Mouse (Mus musculus) heart, postnatal 4 days (tissue): Measurements from ENCODE around the gene Gm17324. TPM values are rescaled to one million over a fixed set of nuclear protein-coding genes. Genes with fewer than 3 reads are reported as not detected.

ENCODE experiments used
- DNase-seq: peaks from one replicate; pipeline ENCODE4 v3.0.0; 2021
- microRNA-seq, 2 experiments: library from miRNA; unstranded; fragments of <30 nt; microRNA quantifications; one replicate each; pipeline ENCODE4 v1.2.0; 2021 to 2022
- total RNA-seq, 2 experiments: library from RNA; stranded (reverse); gene quantifications; 2 replicates each; pipeline ENCODE4 v1.2.3; 2021

Gene Gm17324
- total RNA-seq, 2 experiments from 2014 or later = not detected

DNA sequence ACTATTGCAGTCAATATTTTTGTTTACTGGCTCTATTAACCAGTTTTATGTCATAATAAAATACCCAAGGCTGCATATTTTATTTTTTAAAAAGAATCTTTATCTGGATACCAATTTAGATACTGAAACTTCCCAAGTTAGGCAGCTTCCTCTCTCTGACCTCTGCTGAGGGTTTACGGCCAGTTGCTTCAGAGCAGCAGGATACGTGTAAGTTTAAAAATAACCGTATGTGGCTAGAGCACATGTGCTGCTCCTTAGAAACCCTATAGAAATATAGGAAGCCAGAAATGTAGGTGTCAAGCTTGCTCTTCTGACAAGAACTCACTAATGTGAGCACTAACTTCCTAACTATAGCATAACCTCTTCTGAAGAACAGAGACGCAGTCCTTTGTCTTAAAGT lies 14.8 kb upstream of the Gm17324 start:
- DNase-seq = no peak

DNA sequence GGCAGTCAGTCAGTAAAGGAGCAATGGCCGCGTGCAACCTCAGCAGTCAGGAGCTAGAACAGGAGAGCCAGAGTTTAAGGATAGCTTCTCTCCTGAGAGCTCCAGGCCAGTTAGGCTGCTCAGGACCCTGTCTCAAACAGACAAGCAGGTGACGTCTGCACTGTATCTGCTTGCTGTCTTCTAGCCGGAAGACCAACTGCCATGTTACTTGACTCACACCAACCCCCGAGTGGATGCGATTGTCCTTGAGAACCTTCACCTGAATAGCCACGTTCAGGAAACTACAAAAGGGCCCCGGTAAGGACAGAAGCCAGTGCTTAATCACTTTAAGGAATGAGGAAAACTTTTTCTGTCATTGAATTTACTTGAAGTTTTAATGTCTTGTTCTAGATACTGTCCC lies 8.4 kb upstream of the Gm17324 start:
- no peak for DNase-seq

DNA sequence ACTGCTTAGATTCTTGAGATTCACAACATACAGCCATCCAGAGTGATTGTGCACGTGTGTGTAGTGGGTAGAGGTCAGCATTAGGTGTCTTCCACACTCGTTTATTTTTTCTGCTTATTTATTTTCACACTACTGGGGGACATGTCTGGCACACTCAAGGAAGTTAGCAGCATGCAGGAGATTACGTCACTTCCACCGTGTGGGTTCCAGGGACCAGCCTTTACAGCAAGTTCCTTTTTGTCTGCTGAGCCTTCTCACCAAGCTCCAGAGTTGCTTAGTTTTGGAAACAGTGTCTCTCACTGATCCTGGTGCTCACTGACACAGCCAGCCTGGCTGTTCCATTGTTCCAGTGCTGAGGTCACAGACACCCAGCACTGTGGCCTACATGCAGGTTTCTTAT lies 2.8 kb upstream of the Gm17324 start:
- no peak for DNase-seq

DNA sequence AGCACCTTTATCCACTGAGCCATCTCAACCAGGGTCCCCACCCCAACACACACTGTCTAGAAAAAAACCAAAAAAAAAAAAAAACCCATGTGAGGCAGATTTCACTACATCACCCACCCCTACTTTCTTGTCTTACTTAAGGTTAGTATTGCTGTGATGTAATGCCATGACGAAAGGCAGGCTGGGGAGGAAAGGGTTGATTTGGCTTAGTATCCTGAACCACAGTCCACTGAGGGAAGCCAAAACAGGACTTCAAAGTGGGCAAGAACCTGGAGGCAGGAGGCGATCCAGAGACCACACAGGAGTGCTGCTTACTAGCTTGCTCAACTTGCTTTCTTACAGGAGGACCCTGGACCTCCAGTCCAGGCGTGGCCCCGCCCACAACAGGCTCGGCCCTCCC lies 1.8 kb upstream of the Gm17324 start:
- no peak for DNase-seq

DNA sequence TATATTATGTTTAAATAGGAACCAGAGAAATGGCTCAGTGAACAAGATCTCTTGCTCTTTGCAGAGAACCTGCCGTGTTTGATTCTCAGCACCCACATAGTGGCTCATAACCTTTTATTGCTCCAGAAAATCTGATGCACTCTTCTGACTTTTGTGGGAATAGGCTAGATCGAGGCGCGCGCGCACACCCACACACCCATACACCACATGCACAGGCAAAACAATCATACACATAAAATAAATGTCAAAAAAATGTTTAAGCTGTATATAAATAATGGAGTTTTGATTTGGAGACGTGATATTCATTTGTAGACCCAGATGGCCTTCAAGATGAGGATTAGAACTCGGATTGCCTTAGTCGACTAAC lies 997 bp downstream of the Gm17324 start:
- no peak for DNase-seq

DNA sequence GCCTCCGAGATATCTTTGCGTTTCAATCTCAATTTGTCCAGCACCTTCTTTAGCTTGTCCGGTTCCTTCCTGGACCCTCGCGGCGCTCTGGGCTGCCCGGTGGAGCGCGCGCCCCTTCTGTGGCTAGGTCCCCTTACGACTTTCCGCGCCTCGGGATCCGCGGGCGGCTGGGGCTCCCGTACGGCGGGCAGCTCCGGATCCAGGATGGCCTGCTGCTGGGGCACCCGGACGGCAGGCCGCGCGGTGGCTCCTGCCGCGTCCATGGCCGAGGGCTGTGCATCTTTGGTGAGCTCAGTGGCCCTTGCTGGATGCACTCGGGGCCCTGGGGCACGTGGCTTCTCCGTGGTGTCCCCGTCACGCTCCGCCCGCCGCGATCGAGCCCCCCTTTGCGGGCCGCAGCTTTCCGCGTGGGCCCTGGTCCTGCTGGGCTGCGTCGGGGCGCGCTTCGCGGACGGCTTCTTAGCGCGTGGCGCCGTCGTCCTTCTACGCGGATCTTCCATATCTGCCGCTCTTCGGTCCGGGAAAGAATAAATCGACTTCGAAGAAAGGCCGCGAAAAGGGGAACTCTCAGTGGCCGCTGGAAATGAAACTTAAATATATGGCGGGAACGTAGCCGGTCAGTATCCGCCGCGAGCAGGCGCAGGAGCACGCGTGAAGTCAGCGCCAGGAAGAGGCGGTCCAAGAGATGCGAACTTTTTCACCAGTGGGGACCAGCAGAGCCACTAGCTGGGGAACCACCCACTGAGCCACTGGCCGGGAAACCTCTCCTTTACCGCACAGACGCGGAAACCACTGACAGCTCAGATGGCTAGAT lies 5.8 kb downstream of the Gm17324 start, which contains the start of gene Cgas:
Cgas (minus strand) TSS at position 659 of the 814 bp plus-strand sequence.
- DNase-seq = peak; percentile 62

DNA sequence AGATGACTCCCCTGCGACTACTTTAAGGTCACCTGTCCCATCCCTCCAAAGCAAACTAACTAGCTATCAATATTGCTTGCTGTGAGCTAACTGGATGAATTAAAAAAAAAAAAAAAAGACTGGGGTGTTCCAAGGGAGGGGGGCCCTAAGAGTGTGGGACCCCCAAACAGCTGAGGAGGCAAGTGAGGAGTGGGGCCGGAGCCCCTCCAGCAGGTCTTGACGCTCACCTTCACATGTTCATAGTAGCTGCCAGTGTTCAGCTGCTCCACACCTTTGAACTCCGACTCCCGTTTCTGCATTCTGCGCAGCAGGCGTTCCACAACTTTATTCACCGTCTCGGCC lies 6.4 kb downstream of the Gm17324 start:
- no peak for DNase-seq

DNA sequence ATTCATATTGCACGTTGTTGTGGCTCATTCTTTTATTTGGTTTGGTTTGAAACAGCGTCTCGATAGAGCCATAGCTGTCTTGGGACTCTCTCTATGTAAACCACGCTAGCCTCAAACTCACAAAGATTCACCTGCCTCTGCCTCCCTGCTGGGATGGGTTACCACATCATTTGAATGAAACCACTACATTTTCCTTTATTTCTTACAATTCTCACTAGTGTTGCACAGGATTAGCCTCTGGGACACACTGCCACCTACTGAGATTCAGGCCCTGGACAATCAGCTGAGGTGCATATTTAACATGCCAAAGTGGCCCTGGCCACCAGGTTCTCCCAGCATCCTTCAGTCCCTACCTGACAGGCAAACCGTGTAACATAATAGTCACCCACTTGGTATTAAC lies 9.2 kb downstream of the Gm17324 start:
- no peak for DNase-seq

DNA sequence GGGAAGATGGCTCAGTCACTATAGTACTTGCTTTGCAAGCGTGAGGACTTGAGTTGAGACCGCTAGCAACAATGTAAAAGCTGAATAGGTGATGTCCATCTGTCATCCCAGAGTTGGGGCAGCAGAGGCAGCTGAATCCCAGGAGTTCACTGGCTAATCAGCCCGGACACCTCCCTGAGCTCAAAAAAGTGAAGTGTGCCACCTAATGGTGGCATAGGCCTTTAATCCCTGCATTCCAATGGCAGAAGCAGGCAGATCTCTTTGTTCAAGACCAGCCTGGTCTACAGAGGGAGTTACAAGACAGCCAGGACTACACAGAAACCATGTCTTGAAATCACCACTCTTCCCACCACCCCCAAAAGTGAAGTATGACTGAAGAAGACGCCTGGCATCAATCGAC lies 16.1 kb downstream of the Gm17324 start:
- DNase-seq = no peak

DNA sequence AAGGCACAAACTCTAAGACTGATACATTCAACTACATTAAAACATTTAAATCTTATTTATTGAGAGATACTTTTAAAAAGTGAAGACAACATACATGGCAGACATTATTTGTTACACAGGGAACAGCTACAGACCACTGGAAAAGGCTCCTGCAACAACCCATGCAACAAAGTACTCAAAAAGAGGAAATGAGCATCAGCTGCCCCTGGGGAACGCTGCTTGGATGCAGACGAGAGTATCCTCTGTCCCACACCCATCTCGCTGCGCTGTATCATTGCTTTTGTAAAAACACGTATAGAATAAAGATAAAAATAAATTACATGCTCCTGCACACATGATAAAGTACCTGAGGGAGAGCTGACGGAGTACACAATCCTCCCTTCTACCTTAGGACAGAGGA lies 18.1 kb downstream of the Gm17324 start:
- no peak for DNase-seq

DNA sequence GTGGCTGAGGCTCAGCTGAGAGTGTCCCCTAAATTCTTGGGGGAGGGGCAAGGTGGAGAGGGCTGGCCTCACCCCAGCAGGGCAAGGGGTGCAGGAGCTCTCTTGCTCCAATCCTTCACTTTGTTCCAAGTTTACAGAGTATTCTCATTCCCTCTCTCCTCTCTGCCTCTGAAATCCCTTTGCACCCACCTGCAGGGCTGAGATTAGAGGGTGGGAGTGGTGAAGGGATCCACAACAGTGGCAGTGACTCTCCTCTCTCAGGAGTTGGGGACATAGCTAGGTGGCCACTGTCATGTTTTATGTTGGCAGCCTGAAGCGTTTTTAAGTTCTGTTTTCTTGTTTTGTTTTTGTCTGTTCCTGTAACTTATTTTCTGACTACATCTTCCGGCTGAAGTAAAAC lies 19.0 kb downstream of the Gm17324 start:
- DNase-seq = no peak

DNA sequence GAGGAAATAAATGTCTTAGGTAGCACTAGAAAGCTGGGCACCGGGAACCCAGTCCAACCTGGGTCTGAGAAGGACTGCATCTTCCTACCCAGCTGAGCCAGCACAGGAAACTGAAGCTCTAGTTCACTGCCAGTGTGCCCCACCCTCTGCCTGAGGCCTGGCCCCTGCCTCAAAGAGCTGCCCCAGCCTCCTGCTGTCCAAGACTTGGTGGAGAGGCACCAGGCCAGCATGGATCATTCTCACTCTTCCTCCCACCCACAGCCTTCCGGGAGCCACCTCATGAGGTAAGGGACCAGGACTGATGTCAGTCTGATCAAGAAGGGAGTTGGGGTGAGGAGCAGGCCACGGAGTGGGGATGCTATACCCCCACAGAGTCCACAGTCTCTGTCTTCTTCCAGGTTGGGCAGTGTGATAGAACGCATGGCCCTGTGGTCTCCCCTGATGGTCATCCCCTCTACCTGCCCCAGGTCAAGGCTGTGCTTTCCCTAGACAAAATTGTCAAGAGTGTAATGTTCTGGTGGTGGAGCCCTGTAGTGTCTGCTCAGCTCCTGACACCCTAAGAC lies 19.6 kb downstream of the Gm17324 start:
- DNase-seq = no peak

DNA sequence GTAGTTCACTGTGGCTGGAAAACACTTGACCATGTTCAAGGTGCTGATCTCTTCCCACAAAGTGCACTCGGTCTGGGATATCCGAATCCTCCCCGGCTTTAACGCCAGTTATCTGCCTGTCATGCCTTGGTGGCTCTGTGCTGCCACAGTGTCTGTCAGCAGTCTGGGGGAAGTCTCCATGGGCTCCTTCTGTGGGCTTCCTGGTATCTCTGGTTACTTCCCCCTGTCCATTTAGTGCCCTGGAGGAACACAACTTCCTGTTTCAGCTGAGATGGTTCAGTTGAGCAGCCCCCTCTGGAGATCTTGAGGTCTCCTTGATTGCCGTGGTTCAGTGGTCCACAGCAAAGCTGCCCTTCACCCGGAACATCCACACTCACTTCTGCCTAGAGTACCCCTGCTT lies 20.4 kb downstream of the Gm17324 start:
- no peak for DNase-seq

DNA sequence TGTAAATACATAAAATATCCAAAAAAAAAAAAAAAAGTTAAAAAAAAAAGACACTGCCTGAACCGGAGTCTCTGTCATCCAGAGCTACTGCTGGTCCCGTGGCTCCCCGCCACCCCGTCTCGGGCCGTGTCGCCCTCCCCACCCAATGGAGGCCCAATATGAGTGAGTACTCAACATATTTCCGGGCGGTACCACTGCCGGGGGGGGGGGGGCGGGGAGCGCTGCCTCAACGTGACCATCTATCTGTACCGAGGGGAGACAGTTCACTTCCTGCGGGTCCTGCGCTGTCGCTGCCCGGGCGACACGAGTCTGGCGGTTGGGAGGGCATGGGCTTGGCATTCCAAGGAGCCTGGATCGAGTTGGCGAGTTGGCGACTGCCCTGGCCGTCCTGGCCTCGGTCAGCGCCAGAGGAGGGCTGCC lies 21.2 kb downstream of the Gm17324 start:
- no peak for DNase-seq

DNA sequence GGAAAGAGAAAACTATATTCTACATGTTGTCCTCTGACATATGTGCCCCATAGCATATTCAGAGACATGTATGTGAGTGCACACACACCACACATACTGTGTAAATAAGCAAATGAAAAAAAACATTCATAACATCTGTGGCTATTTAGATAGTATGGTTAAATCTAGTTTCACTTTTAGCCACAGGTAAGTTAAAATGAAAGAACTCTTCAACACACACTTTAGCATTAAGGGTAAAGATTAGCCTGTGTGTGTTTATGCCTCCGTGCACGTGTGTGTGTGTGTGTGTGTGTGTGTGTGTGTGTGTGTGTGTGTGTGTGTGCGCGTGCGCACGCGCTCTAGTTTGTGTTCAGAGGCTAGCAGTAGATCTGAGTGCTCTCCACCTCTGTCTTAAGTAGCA lies 47.0 kb downstream of the Gm17324 start:
- DNase-seq = no peak

DNA sequence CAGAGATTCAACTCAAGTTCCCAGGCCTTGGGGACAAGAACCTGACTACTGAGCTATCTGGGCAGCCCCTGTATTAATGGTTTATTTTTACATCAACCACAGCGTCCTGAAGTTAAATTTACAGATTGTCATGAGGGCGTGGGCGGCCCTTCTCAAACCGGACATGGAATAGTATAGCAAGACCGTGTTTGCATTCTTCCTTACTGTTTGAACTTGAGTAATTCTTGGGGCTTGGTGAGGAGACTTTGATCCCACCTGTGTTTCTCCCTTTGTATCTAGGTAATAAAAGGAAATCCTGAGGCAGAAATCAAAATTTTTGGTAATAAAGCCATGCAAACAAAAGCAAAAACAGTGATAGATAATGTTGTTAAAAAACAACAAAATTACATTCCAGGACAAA lies 48.0 kb downstream of the Gm17324 start:
- no peak for DNase-seq

Small RNAs within 50 kb of the gene (microRNA-seq; reads per million reads assigned to microRNA genes)
- 0 reads per million in 2 experiments for gene Gm26377

Other genes with a start within 250 kb of the Gm17324 start
- gene Gsta1, start 218.1 kb downstream of the Gm17324 start, total RNA-seq = under 1 TPM in 1 of 2 experiments, not detected in 1; 0.41 TPM
- gene Gm3776, start 191.7 kb downstream of the Gm17324 start, total RNA-seq = not detected
- gene Gm10639, start 158.9 kb downstream of the Gm17324 start, total RNA-seq = not detected
- gene Omt2a, start 134.0 kb downstream of the Gm17324 start, total RNA-seq = not detected
- gene Omt2b, start 121.2 kb downstream of the Gm17324 start, total RNA-seq = not detected
- not detected for gene Gsta2, start 93.0 kb downstream of the Gm17324 start, total RNA-seq
- gene Dppa5a, start 80.6 kb downstream of the Gm17324 start, total RNA-seq = not detected
- gene Ooep, start 70.1 kb downstream of the Gm17324 start, total RNA-seq = not detected
- gene Ddx43, start 53.0 kb downstream of the Gm17324 start, total RNA-seq = not detected
- gene Cgas, start 5.5 kb downstream of the Gm17324 start, total RNA-seq = 1 to 10 TPM; 1.7 to 2.0 TPM
- 10 to 100 TPM; 20.3 to 20.4 TPM for gene Mto1, start 578 bp downstream of the Gm17324 start, total RNA-seq
- 1,000 to 10,000 TPM; 4,503 to 4,597 TPM for gene Eef1a1, start 40.4 kb upstream of the Gm17324 start, total RNA-seq
- 1 to 10 TPM; 6.9 to 7.2 TPM for gene Slc17a5, start 139.3 kb upstream of the Gm17324 start, total RNA-seq
- gene Cd109, start 166.8 kb upstream of the Gm17324 start, total RNA-seq = 10 to 100 TPM; 12.5 to 13.7 TPM